Mouse (Mus musculus) bone marrow, adult 2 months (tissue): ENCODE data around the gene Iqca.

Source experiments
- CTCF ChIP-seq: fragments of 200-500 bp; IDR thresholded peaks from 2 replicates; pipeline ENCODE4 v1.5.1; 2011; ENCODE audit warnings: low read length, control low read depth; ENCODE audit not compliant: control insufficient read depth, insufficient read depth
- POLR2A ChIP-seq: fragments of 200-500 bp; IDR thresholded peaks from 2 replicates; pipeline ENCODE4 v1.6.1; 2011; ENCODE audit warnings: low read depth, mild to moderate bottlenecking, control low read depth, low read length, borderline replicate concordance; ENCODE audit not compliant: control insufficient read depth

GRCm38 (mm10) chr1:89998696-89999095 is 154.5 kb downstream of the Iqca start:
- TF ChIP-seq CTCF (no peak), POLR2A (no peak)
